Mouse (Mus musculus): ENCODE measurements around the gene Rnf38. TPM values are rescaled to one million over a fixed set of nuclear protein-coding genes. Genes with fewer than 3 reads are reported as not detected.
A peak's percentile ranks its signal among the peaks of the same experiment; 100 is the strongest.

Gene Rnf38
- 58.6 and 62.4 TPM in 2 replicates for polyA plus RNA-seq (2016; fragmentation: Nextera tagmentation; extraction: Ambion mirVana)

DNA sequence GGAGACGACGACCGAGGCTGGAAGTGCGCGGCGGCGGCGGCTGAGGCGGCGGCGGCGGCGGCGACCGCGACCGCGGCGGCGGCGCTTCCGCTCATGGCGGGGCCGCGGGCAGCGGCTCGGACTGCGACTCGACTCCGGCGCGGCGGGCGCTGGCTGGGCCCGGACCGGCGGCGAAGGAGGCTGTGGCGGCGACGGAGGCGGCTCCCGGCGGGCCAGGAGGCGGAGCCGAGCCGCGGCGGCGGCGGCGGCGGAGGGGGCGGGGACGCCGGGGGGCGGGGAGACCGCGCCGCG is at the start of gene Rnf38:
TSS of gene Rnf38 (minus strand) at position 77 of the 291 bp plus-strand sequence.
- H3K9me3 ChIP-seq = no peaks in the 10 kb centered on the region
- 0% methylated on average over 7 of the region's 61 CpGs for WGBS
- ATAC-seq (ENCODE audit: low FRiP score, low read depth) = no peak

DNA sequence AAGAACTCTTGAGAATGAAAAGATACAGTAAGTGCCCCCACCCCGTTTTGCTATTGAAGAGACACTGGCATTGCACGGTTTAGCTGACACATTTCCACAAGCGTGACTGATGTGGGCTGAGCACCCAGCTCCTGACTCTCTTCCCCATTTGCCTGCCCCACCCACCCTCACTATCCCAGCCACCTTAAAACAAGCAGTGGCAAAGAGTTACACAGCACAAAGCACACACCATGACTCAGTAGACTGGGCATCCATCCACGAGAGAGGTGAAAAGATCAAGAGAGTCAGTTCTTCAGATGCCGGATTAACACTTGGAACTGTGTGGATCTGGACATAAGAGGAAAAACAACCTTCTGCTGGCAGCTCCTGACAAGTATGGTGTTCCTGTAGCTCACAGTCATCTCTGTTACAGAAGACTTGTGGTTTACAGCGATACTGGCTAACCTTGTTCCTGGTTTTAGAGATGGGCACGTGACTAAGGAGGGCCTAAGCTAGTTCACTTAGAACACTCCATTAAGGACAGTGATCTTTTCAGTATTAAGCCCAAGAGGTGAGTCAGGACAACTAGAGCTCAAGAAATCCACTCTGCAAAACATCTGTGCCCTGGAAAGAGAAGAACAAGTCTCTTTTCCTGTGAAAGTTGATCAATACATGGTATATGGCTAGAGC is 48.1 kb upstream of the Rnf38 start:
- H3K4me3 ChIP-seq = no peak overlapping the region
- no peaks in the 10 kb centered on the region for H3K9me3 ChIP-seq
- no peak for ATAC-seq (ENCODE audit: low FRiP score, low read depth)
- no peak overlapping the region for H3K9ac ChIP-seq (replicated peaks)
- H3K27me3 ChIP-seq = no peaks in the 10 kb centered on the region
- no peak overlapping the region for H3K27ac ChIP-seq (replicated peaks)
- 82% methylated on average over 7 of the region's 7 CpGs for WGBS
- no peaks in the 10 kb centered on the region for H3K4me1 ChIP-seq
- H3K4me2 ChIP-seq (replicated peaks) = no peak overlapping the region
- no peaks in the 10 kb centered on the region for H3K36me3 ChIP-seq

More for the DNA sequence above, at the start of gene Rnf38:
- Histone ChIP-seq H3K36me3 (no peaks in the 10 kb centered on the region), H3K4me2 (replicated peaks) (peak within 1 kb of the TSS; percentile 72), H3K4me3 (peak within 1 kb of the TSS; percentile 93), H3K27ac (replicated peaks) (peak within 1 kb of the TSS; percentile 94), H3K27me3 (no peaks in the 10 kb centered on the region), H3K9ac (replicated peaks) (peak within 1 kb of the TSS; percentile 95), H3K4me1 (peaks cover 28% of the 10 kb centered on the region)

DNA sequence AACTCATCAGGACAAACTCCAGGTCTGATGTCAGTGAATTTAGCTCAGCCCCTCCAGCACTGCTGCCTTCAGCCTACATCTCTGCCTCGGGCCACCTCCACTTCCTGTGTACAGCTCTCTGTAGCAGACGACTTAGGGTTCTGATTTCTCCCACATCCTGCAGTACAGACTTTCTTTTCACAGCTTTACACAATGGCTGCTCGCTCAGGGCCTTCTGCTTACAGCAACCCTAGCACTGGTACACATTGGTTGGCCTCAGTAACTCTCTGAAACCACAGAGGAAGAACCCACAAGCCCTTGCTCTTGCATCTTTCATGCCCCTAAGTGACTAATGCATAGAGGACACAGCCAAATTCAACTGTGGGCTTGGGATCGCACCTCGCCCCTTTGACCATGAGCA is 37.5 kb upstream of the Rnf38 start:
- no peaks in the 10 kb centered on the region for H3K4me1 ChIP-seq
- H3K4me2 ChIP-seq (replicated peaks) = no peak overlapping the region
- no peak overlapping the region for H3K27ac ChIP-seq (replicated peaks)
- no peaks in the 10 kb centered on the region for H3K36me3 ChIP-seq
- no peaks in the 10 kb centered on the region for H3K9me3 ChIP-seq
- no peaks in the 10 kb centered on the region for H3K27me3 ChIP-seq
- 75% methylated on average over 5 of the region's 5 CpGs for WGBS
- ATAC-seq (ENCODE audit: low FRiP score, low read depth) = no peak
- no peak overlapping the region for H3K9ac ChIP-seq (replicated peaks)
- no peak overlapping the region for H3K4me3 ChIP-seq

DNA sequence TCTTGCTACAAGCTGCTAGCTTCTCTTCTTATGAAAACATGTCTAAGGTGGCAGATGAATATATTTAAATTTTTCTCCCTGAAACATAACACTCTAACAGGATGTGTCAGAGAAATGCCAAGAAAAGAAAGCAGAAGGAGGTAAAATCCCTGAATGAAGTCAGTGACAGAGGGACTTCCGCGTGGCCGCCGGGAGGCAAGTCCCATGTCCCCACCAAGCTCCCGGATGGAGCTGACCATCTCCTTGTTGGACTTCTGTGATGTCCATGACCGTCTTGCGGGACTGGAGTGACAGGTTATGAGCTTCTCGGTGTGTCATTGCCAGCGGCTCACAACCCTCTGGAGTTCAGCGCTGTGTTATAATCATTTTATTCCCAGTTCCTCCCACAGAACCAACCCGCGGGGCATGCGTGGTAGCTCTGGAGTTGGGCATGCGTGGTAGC is 35.8 kb upstream of the Rnf38 start:
- Histone ChIP-seq H3K9me3 (no peaks in the 10 kb centered on the region), H3K36me3 (no peaks in the 10 kb centered on the region), H3K4me2 (replicated peaks) (no peak overlapping the region), H3K27ac (replicated peaks) (no peak overlapping the region), H3K4me3 (no peak overlapping the region), H3K27me3 (no peaks in the 10 kb centered on the region), H3K4me1 (no peaks in the 10 kb centered on the region), H3K9ac (replicated peaks) (no peak overlapping the region)
- ATAC-seq (ENCODE audit: low FRiP score, low read depth) = no peak
- 94% methylated on average over 14 of the region's 14 CpGs for WGBS

DNA sequence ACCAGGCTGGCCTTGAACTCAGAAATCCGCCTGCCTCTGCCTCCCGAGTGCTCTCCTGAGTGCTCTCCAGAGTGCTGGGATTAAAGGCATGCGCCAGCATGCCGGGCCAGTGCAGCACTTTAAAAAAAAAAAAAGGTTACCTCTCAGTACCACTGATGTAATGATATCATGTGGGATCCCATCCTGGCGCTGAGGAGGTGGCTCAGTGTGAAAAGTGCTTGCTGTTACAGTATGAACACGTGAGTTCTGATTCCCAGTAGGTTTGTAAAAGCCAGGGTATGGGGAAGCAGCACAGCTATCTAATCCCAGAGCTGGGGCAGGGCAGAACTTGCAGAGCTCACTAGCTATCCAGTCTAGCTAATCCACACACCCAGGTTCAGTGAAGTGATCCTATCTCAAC is 33.8 kb upstream of the Rnf38 start:
- Histone ChIP-seq H3K9ac (replicated peaks) (no peak overlapping the region), H3K27me3 (no peaks in the 10 kb centered on the region), H3K4me1 (no peaks in the 10 kb centered on the region), H3K36me3 (no peaks in the 10 kb centered on the region), H3K9me3 (no peaks in the 10 kb centered on the region), H3K27ac (replicated peaks) (no peak overlapping the region), H3K4me3 (no peak overlapping the region), H3K4me2 (replicated peaks) (no peak overlapping the region)
- no peak for ATAC-seq (ENCODE audit: low FRiP score, low read depth)
- 87% methylated on average over 6 of the region's 6 CpGs for WGBS

DNA sequence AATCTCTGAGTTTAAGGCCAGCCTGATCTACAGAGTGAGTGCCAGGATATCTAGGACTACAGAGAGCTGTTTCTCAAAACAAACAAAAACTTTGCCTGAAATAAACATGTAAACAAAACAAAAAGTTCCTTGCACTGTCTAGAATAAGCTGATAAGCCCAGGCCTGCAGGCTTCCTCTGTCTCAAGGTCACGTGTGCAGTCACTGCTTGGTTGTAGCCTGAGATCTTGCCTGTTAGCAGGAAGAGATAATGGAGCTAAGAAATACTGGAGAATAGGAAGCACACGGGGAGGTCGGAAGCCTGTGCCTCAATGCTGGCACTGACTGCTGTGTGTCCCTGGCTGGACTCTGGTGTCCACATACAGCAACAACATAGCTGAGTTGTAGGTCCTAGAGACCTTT is 31.9 kb upstream of the Rnf38 start:
- H3K9ac ChIP-seq (replicated peaks) = no peak overlapping the region
- H3K27me3 ChIP-seq = no peaks in the 10 kb centered on the region
- no peaks in the 10 kb centered on the region for H3K36me3 ChIP-seq
- ATAC-seq (ENCODE audit: low FRiP score, low read depth) = no peak
- no peaks in the 10 kb centered on the region for H3K9me3 ChIP-seq
- H3K4me1 ChIP-seq = no peaks in the 10 kb centered on the region
- 89% methylated on average over 3 of the region's 3 CpGs for WGBS
- H3K27ac ChIP-seq (replicated peaks) = no peak overlapping the region
- no peak overlapping the region for H3K4me2 ChIP-seq (replicated peaks)
- no peak overlapping the region for H3K4me3 ChIP-seq

DNA sequence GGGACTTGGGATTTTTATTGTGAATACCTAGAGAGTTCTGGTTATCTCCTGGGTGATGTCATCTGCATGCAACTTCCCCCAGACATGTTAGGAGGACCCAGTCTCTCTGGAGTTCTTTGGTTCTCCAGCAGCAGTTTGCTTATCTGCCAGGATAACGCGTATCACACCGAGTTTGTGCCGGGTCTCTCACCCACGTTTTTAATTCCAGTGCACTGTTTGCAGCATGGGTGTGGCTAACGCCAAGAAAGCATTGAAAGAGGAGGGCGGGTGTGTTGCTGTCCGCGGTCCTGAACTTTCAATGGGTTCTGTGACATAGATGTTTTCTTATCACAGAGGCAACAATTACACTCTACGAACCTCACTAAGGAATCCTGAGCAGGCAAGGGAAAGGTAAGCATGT is 26.7 kb upstream of the Rnf38 start:
- no peaks in the 10 kb centered on the region for H3K27me3 ChIP-seq
- ATAC-seq (ENCODE audit: low FRiP score, low read depth) = no peak
- no peak overlapping the region for H3K9ac ChIP-seq (replicated peaks)
- no peaks in the 10 kb centered on the region for H3K36me3 ChIP-seq
- H3K4me1 ChIP-seq = 0 out of 2 replicates have a peak, but pooled peaks cover 4% of the 10 kb centered on the region
- no peaks in the 10 kb centered on the region for H3K9me3 ChIP-seq
- no peak overlapping the region for H3K4me2 ChIP-seq (replicated peaks)
- no peak overlapping the region for H3K4me3 ChIP-seq
- 5% methylated on average over 10 of the region's 10 CpGs for WGBS
- H3K27ac ChIP-seq (replicated peaks) = no peak overlapping the region

DNA sequence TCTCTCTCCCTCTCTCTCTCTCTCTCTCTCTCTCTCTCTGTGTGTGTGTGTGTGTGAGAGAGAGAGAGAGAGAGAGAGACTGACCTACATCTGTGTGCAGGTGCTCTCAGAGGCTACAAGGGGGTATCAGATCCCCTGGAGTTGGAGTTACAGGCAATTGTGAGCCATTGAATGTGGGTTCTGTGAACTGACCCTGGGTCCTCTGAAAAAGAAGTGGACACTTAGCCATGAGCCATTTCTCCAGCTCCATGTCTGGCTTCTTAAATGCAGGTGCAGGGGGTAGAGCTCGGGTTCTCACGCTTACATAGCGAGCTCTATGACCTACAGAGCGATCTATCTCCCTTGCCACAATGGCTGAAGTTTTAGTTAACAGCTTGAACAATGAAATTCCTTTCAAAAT is 25.5 kb upstream of the Rnf38 start:
- Histone ChIP-seq H3K4me2 (replicated peaks) (no peak overlapping the region), H3K9ac (replicated peaks) (no peak overlapping the region), H3K27ac (replicated peaks) (no peak overlapping the region), H3K4me3 (no peak overlapping the region), H3K27me3 (no peaks in the 10 kb centered on the region), H3K4me1 (0 out of 2 replicates have a peak, but pooled peaks cover 4% of the 10 kb centered on the region), H3K36me3 (no peaks in the 10 kb centered on the region), H3K9me3 (no peaks in the 10 kb centered on the region)
- ATAC-seq (ENCODE audit: low FRiP score, low read depth) = no peak
- WGBS = 91% methylated on average over 4 of the region's 4 CpGs

DNA sequence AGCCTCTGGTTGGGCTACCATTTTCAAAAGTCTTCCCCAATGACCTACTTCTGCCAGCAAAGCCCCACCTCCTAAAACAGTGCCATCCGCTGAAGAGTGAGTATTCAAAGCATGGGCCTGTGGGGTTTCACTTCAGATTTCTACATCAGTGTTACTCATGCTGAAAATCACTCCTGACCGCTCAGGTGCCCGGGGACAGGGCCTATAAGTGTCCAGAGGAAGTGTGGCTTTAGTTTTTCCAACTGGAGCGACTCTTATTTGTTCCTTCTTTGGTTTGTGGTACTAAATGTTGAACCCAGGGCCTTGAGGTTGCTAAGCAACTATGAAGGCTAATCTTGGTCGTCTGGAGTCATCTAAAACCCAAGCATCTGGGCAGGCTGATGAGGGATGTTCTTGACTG is 21.0 kb upstream of the Rnf38 start:
- Histone ChIP-seq H3K4me2 (replicated peaks) (no peak overlapping the region), H3K9ac (replicated peaks) (no peak overlapping the region), H3K27ac (replicated peaks) (no peak overlapping the region), H3K4me3 (no peak overlapping the region), H3K27me3 (no peaks in the 10 kb centered on the region), H3K36me3 (no peaks in the 10 kb centered on the region), H3K9me3 (no peaks in the 10 kb centered on the region), H3K4me1 (peaks cover 22% of the 10 kb centered on the region)
- no peak for ATAC-seq (ENCODE audit: low FRiP score, low read depth)
- WGBS = 77% methylated on average over 5 of the region's 5 CpGs

DNA sequence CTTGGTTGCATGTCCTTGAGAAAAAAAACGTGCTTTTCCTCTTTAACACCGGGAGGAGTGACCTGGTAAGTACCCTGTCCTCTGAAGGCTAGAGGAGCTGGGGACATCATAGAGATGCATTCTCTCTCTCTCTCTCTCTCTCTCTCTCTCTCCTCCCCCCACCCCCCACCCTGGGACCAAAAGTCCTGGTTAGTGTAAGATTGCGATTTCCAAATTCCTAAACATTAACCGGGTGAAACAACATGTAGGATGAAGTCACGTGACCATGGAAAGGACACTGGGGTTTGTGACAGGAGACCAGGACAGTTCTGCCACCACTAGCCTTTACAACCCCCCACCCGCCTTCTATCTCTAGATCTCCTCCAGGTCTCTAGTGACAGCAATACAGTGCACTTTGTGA is 19.6 kb upstream of the Rnf38 start:
- WGBS = 8% methylated on average over 6 of the region's 6 CpGs
- Histone ChIP-seq H3K27me3 (no peaks in the 10 kb centered on the region), H3K4me2 (replicated peaks) (peak overlapping the region; percentile 34), H3K4me1 (peaks cover 33% of the 10 kb centered on the region), H3K36me3 (no peaks in the 10 kb centered on the region), H3K27ac (replicated peaks) (no peak overlapping the region), H3K9ac (replicated peaks) (no peak overlapping the region), H3K9me3 (no peaks in the 10 kb centered on the region), H3K4me3 (no peak overlapping the region)
- ATAC-seq (ENCODE audit: low FRiP score, low read depth) = no peak

DNA sequence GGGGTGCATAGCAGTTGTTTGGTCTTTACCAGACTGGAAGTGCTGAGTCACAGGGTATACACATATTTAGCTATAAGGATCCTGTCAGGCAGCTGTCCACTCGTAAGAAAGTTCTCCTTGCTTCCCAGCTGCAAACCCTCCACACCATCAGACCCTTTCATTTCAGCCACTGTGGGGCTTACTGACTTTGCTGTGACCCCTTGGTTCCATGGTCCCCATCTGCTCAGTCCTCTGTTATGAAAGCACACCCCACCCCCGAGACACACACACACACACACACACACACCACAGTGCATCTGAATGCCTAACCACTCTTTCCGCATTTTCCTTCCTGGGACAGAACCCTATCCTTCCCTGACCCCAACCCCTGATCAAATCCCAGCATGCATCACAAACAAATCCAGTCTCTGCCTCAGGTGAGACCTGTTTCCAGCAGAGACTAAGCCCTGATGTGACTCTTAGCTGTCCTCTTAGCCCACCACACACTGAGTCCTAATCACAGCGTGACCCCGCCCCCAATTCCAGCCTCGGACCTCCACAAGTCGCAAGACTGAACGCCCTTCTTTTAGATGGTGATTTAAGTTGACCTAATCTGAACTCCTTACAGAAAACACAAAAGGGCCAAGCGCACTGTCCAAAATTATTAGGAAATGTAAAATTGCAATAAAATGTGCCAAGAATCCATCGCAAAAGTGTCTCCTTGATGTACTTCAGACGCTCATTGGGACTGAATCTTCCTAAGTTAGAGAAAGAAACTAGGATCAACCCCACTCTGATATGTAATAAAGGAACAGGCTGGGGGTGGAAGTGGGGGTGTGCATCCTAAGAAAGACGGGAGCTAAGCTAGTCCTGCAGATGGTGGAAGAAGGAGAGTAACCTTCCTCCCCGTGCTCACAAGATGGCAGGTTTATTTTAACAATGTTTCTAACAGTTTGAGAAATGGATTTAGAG is 18.7 kb upstream of the Rnf38 start:
- H3K9ac ChIP-seq (replicated peaks) = no peak overlapping the region
- 0 out of 2 replicates have a peak overlapping the region, but pooled peaks have one; percentile 2 for H3K4me3 ChIP-seq
- no peak for ATAC-seq (ENCODE audit: low FRiP score, low read depth)
- WGBS = 7% methylated on average over 13 of the region's 13 CpGs
- H3K9me3 ChIP-seq = no peaks in the 10 kb centered on the region
- peak overlapping the region; percentile 34 for H3K4me2 ChIP-seq (replicated peaks)
- H3K36me3 ChIP-seq = no peaks in the 10 kb centered on the region
- H3K27me3 ChIP-seq = no peaks in the 10 kb centered on the region
- peaks cover 43% of the 10 kb centered on the region for H3K4me1 ChIP-seq
- H3K27ac ChIP-seq (replicated peaks) = no peak overlapping the region

DNA sequence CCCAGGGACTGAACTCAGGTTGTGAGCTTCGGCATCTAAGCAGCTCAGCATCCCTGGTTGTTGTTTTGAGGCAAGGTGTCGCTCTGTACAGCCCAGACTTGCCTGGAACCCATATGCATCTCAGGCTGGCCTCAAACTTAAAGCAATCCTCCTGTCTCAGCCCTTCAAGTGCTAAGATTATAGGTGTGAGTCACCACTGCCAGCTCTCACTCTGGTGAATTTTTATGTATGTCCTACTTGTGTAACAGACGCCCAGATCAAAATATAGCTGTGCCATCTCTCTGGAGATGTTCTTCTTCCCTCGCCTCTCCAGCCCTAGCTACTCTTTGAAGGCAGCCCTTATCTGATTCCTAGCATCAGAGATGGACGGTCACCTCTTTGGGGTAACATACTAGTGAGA is 17.9 kb upstream of the Rnf38 start:
- Histone ChIP-seq H3K9me3 (no peaks in the 10 kb centered on the region), H3K36me3 (no peaks in the 10 kb centered on the region), H3K4me2 (replicated peaks) (no peak overlapping the region), H3K4me1 (peaks cover 48% of the 10 kb centered on the region), H3K4me3 (no peak overlapping the region), H3K27ac (replicated peaks) (no peak overlapping the region), H3K9ac (replicated peaks) (no peak overlapping the region), H3K27me3 (no peaks in the 10 kb centered on the region)
- WGBS = 83% methylated on average over 5 of the region's 5 CpGs
- ATAC-seq (ENCODE audit: low FRiP score, low read depth) = no peak

Measured in midbrain, embryonic 12.5 days (tissue).